Mouse (Mus musculus) bone marrow macrophage, adult 2 months (primary cell): Measurements from ENCODE around the gene Smad1. TPM values are rescaled to one million over a fixed set of nuclear protein-coding genes. Genes with fewer than 3 reads are reported as not detected.

Source experiments
- H3K27ac ChIP-seq: 2 replicates; pipeline ENCODE4 v1.5.1; 2012; ENCODE audit warnings: low read depth, low read length; ENCODE audit not compliant: insufficient read depth
- H3K4me1 ChIP-seq: 2 replicates; pipeline ENCODE4 v1.6.1; 2012; ENCODE audit warnings: low read length; ENCODE audit not compliant: control insufficient read depth, insufficient read depth
- H3K4me3 ChIP-seq: 2 replicates; pipeline ENCODE4 v1.5.1; 2012; ENCODE audit warnings: mild to moderate bottlenecking, low read length, moderate library complexity; ENCODE audit not compliant: insufficient read depth
- CTCF ChIP-seq: IDR thresholded peaks from 2 replicates; pipeline ENCODE4 v1.5.1; 2012; ENCODE audit warnings: low read depth, mild to moderate bottlenecking, low read length, moderate library complexity
- POLR2A ChIP-seq: IDR thresholded peaks from 2 replicates; pipeline ENCODE4 v1.6.1; 2012; ENCODE audit warnings: mild to moderate bottlenecking, low read depth, low read length, borderline replicate concordance
- polyA plus RNA-seq: library from polyadenylated mRNA; stranded (reverse); fragments of >200 nt; gene quantifications from 2 replicates; pipeline ENCODE4 v1.2.4, GENCODE M21; 2012; ENCODE audit not compliant: missing spikeins, insufficient read depth, insufficient read length

The Smad1 gene
- polyA plus RNA-seq, 1 experiment, result 25.5 TPM

GRCm38 (mm10) chr8:79372521-79372920 is 26.8 kb downstream of the Smad1 start:
- no peak overlapping the region for H3K4me3 ChIP-seq
- TF ChIP-seq POLR2A (no peak), CTCF (no peak)
- H3K4me1 ChIP-seq, result peaks cover 57% of the 10 kb centered on the region
- peak overlapping the region; percentile 53 for H3K27ac ChIP-seq

DNA sequence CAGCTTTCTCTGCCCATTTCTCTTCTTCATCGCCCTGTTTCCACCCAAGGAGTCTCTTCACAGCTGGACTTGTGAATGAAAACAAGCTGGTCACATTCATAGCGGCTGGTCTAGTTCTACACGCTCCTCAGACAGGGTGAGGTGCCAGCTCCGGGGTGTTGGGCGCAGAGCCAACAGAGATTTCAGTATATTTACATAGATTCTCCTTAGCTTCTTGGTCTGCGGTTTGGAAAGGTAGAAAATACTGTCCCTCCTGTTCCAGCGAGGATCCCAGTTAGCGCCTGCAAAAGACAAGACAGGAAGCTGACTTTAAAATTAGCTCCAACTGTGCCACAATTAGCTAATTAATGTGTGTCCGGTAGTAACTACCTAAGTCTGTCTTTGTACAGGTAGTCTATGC is 27.2 kb downstream of the Smad1 start:
- TF ChIP-seq CTCF (no peak), POLR2A (no peak)
- Histone ChIP-seq H3K4me3 (no peak overlapping the region), H3K27ac (peak overlapping the region; percentile 16; the same call in 1 of the 2 replicates), H3K4me1 (peaks cover 57% of the 10 kb centered on the region)

GRCm38 (mm10) chr8:79370646-79371290 is 28.6 kb downstream of the Smad1 start:
- H3K4me1 ChIP-seq, result peaks cover 57% of the 10 kb centered on the region
- H3K27ac ChIP-seq, result no peak overlapping the region
- TF ChIP-seq POLR2A, result no peak
- no peak for TF ChIP-seq CTCF

GRCm38 (mm10) chr8:79369163-79369562 is 30.2 kb downstream of the Smad1 start:
- H3K27ac ChIP-seq, result no peak overlapping the region
- TF ChIP-seq CTCF, result no peak
- TF ChIP-seq POLR2A, result no peak
- H3K4me3 ChIP-seq, result no peak overlapping the region
- H3K4me1 ChIP-seq, result peaks cover 43% of the 10 kb centered on the region

More at GRCm38 (mm10) chr8:79370646-79371290, 28.6 kb downstream of the Smad1 start:
- H3K4me3 ChIP-seq, result peak overlapping the region; percentile 1

DNA sequence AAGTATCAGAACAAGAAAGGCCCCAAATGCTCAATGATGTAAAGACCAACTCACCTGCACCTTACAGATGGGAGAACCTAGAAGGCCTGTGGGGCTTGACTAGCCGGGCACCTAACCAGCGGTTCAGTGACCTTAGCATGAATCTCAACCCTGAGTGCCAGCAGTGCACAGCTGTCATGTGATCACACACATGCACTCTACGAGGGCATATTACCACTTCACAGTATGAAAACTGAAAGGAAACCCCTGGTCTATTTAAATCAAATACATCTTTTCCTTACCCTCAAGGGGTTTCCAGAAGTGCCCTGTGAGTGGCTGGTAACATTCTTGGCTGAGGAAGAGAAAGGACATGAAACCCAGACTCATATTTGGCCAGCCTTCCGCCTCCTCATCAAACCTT is 31.4 kb downstream of the Smad1 start:
- Histone ChIP-seq H3K27ac (no peak overlapping the region), H3K4me3 (no peak overlapping the region), H3K4me1 (peaks cover 35% of the 10 kb centered on the region)
- TF ChIP-seq POLR2A (no peak), CTCF (no peak)

GRCm38 (mm10) chr8:79367350-79367749 is 32.0 kb downstream of the Smad1 start:
- Histone ChIP-seq H3K27ac (no peak overlapping the region), H3K4me1 (peaks cover 35% of the 10 kb centered on the region), H3K4me3 (no peak overlapping the region)
- TF ChIP-seq CTCF (no peak), POLR2A (no peak)

- no peak overlapping the region for H3K27ac ChIP-seq
- TF ChIP-seq CTCF (no peak), POLR2A (no peak)
- H3K4me3 ChIP-seq, result no peak overlapping the region
- peaks cover 28% of the 10 kb centered on the region for H3K4me1 ChIP-seq
These were observed 33.1 kb downstream of the Smad1 start for GRCm38 (mm10) chr8:79366227-79366626.

DNA sequence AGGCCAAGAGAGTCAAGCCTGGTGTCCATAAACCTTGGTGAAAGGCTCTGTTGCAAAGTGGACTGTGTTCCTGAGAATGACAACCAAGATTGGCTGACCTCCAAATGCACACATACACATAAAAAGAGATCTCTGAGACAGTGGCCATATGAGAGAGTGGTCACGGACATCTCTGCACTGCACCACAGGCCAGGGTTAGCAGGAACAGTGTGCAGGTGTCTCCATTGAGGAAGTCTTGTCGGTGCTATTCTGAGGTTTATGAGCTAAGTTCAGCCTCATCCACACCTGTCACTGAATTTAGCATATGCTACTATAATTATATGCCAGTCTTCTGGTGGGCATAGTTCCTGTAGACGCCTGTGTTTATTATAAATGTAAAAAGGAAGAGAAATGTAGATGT is 33.6 kb downstream of the Smad1 start:
- Histone ChIP-seq H3K4me1 (peaks cover 23% of the 10 kb centered on the region), H3K4me3 (no peak overlapping the region), H3K27ac (no peak overlapping the region)
- TF ChIP-seq CTCF (no peak), POLR2A (no peak)

- TF ChIP-seq POLR2A (no peak), CTCF (no peak)
- Histone ChIP-seq H3K4me3 (no peak overlapping the region), H3K27ac (no peak overlapping the region), H3K4me1 (peaks cover 18% of the 10 kb centered on the region)
These were observed 34.5 kb downstream of the Smad1 start for GRCm38 (mm10) chr8:79364806-79365205.

DNA sequence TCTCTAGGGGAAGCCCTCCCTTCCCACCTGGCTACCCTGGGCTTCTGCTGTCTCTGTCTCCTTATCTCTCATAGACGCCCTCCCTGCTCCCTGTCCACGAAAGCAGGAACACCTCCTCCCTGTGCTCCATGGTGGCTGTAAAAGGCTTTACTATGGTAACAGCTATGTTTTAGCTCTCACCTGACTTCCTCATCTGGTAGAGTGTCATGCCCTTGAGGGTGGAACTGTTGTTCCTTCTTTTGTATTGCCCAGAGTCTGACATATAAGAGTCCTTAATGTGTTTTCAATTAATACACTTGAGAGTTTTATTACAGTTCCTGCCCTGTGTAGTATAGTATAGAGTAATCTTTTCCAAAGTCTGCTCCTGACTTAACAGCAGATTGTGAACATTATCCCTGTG is 36.9 kb downstream of the Smad1 start:
- Histone ChIP-seq H3K27ac (no peak overlapping the region), H3K4me3 (no peak overlapping the region), H3K4me1 (peaks cover 10% of the 10 kb centered on the region)
- TF ChIP-seq POLR2A (no peak), CTCF (no peak)
